Mouse (Mus musculus) kidney, adult 2 months (tissue): ENCODE measurements around the gene Endog. TPM values are rescaled to one million over a fixed set of nuclear protein-coding genes. Genes with fewer than 3 reads are reported as not detected.

Experiments used
- DNase-seq: peaks from one replicate; pipeline ENCODE4 v3.0.0; 2021
- H3K27ac ChIP-seq: fragments of 200-500 bp; 2 replicates; pipeline ENCODE4 v1.5.1; 2012; ENCODE audit warnings: low read depth, low read length, control low read depth, inconsistent platforms; ENCODE audit not compliant: insufficient read depth
- H3K27me3 ChIP-seq: fragments of 200-500 bp; replicated peaks from 2 replicates; pipeline ENCODE4 v1.6.1; 2012; ENCODE audit warnings: mild to moderate bottlenecking, moderate library complexity, low read length, inconsistent platforms; ENCODE audit not compliant: control insufficient read depth, insufficient read depth
- H3K36me3 ChIP-seq: fragments of 200-500 bp; 2 replicates; pipeline ENCODE4 v1.6.1; 2012; ENCODE audit warnings: mild to moderate bottlenecking, moderate library complexity, low read length, inconsistent platforms; ENCODE audit not compliant: control insufficient read depth, insufficient read depth
- H3K4me1 ChIP-seq: fragments of 200-500 bp; 2 replicates; pipeline ENCODE4 v1.6.1; 2011; ENCODE audit warnings: low read length; ENCODE audit not compliant: control insufficient read depth, insufficient read depth
- H3K4me3 ChIP-seq: fragments of 200-500 bp; 2 replicates; pipeline ENCODE4 v1.5.1; 2011; ENCODE audit warnings: mild to moderate bottlenecking, low read depth, low read length, control low read depth; ENCODE audit not compliant: insufficient read depth
- CTCF ChIP-seq: fragments of 200-500 bp; conservative IDR thresholded peaks from 2 replicates; pipeline ENCODE4 v1.5.1; 2011; ENCODE audit warnings: low read depth, mild to moderate bottlenecking, control low read depth, low read length, moderate library complexity, mixed read lengths; ENCODE audit not compliant: insufficient read depth, insufficient read length
- POLR2A ChIP-seq: fragments of 200-500 bp; IDR thresholded peaks from one replicate; pipeline ENCODE4 v1.6.1; 2011; ENCODE audit warnings: low read depth, low read length, control low read depth
- WGBS: fragments of 180-500 bp; shearing (Covaris S2); methylation state at CpG from one replicate; pipeline ENCODE4 v1.1.7; 2018; 5-methylcytosine and 5-hydroxymethylcytosine counted together
- polyA plus RNA-seq: library from polyadenylated mRNA; depleted of rRNA; stranded (reverse); fragments of >200 nt; gene quantifications from 2 replicates; pipeline ENCODE4 v1.2.3, GENCODE M21; 2012; rRNA removed

The Endog gene
- polyA plus RNA-seq, 1 experiment, result 78.0 TPM

DNA sequence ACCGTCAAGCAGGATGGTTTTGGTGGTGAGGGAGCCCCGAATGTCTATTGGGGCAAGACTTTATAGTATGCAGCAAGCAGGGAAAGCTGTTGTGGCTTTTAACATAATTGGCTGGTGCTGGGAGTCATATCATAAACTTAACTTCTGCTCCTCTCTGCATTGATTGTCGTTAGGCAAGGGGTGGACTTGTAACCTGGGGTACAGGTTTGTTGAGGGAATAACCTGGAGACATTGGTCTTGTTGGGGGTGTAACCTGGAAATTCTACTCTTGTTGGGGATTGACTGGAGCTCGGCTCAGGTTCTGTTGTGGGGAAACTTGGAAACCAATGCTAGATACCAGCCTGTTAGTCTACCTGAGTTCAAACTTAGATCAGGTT lies 40.9 kb downstream of the Endog start:
- no peak overlapping the region for H3K27ac ChIP-seq
- H3K4me3 ChIP-seq, result no peak overlapping the region
- DNase-seq, result no peak
- H3K27me3 ChIP-seq, result no peaks in the 10 kb centered on the region
- TF ChIP-seq CTCF (no peak), POLR2A (no peak)
- no peaks in the 10 kb centered on the region for H3K36me3 ChIP-seq
- WGBS, result 80% methylated on average over 4 of the region's 4 CpGs
- peaks cover 3% of the 10 kb centered on the region; the same call in 1 of the 2 replicates for H3K4me1 ChIP-seq

DNA sequence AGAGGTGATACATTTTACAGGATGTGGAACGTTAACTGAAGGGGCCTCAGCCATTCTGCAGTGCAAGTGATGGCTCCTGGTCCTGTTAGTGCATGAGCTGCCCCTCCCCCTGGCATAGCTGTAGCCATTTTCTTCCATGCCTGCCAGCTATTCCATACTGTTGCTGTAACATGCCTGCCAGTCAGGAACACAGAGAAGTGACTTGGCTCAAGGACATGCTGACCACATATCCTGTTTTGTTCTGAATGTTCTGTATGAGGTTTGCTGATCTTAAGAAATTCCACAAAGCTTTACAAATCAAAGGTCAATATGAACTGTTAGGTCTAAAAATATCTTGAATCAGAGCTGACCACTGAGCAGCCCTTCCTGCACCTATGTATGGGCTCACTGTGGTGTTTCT lies 41.7 kb downstream of the Endog start:
- DNase-seq, result peak; percentile 63
- WGBS, result 69% methylated on average over 1 of the region's 1 CpGs
- peaks cover 3% of the 10 kb centered on the region; the same call in 1 of the 2 replicates for H3K4me1 ChIP-seq

DNA sequence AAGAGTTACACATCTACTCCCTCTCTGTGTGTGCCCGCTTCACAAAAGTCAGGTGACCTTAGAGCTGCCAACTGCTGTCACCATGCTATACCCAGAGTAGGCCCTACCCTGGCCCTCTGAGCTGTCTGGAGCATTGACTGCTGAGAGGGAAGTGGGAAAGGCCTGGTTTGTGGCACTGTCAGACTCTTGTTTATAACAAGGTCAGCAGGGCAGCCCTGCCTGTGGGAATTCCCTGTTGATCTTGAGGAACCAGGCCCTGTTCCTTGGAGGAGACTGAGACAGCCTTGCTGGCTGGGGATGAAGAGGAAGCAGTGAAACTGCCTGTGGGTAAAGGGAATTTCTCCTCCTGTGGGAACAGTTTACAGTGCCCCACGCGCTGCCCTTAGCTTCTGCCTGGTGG lies 43.5 kb downstream of the Endog start:
- Histone ChIP-seq H3K4me3 (no peak overlapping the region), H3K4me1 (peaks cover 3% of the 10 kb centered on the region; the same call in 1 of the 2 replicates), H3K27ac (no peak overlapping the region), H3K27me3 (no peaks in the 10 kb centered on the region), H3K36me3 (no peaks in the 10 kb centered on the region)
- 68% methylated on average over 3 of the region's 3 CpGs for WGBS
- TF ChIP-seq POLR2A (no peak), CTCF (no peak)
- DNase-seq, result peak; percentile 34

More for the DNA sequence above, 41.7 kb downstream of the Endog start:
- Histone ChIP-seq H3K4me3 (no peak overlapping the region), H3K27ac (peak overlapping the region; percentile 35), H3K27me3 (no peaks in the 10 kb centered on the region), H3K36me3 (no peaks in the 10 kb centered on the region)
- TF ChIP-seq CTCF (no peak), POLR2A (no peak)

DNA sequence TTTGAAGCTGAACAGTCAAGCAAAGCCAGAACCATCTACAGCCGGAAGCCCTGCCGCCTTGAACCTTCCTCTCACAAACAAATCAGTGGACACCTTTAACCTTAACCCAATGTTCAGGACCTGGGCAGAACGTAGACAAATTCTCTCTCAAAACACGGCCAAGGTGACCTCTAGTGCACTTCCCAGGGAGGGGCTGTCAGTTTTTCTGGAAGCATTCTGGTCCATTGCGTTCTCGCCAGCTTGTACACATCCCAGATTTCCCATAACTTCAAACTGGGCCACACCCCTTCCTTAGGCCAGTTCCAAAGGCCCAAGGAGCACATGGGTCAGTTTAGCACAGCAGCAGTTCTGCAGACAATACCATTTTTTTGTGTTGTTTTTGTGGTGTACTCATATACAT lies 44.2 kb downstream of the Endog start:
- Histone ChIP-seq H3K27ac (no peak overlapping the region), H3K36me3 (no peaks in the 10 kb centered on the region), H3K4me1 (peaks cover 3% of the 10 kb centered on the region; the same call in 1 of the 2 replicates), H3K27me3 (no peaks in the 10 kb centered on the region), H3K4me3 (no peak overlapping the region)
- TF ChIP-seq CTCF (no peak), POLR2A (no peak)
- 38% methylated on average over 6 of the region's 6 CpGs for WGBS
- peak; percentile 52 for DNase-seq

DNA sequence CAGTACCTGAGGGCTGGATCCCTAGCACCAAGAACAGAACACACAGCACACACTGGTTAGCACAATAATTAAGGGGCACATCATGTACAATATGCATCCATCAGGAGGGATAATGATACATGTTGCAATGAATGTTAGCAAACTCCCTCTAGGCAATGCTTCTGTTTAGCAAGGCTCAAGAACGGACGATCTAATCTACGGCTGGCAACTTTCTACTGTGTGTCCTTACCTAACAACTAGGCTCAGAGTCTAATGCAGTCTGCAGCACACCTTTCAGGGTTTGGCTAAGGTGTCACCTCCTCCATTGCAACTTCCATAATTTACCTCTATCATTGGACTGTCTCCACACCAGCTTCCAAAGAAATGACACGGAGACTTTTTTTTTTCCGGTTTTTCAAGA lies 45.0 kb downstream of the Endog start:
- no peak for TF ChIP-seq POLR2A
- TF ChIP-seq CTCF, result no peak
- no peaks in the 10 kb centered on the region for H3K36me3 ChIP-seq
- no peaks in the 10 kb centered on the region for H3K27me3 ChIP-seq
- WGBS, result 91% methylated on average over 5 of the region's 5 CpGs
- H3K4me1 ChIP-seq, result peaks cover 3% of the 10 kb centered on the region; the same call in 1 of the 2 replicates
- H3K27ac ChIP-seq, result no peak overlapping the region
- DNase-seq, result no peak
- H3K4me3 ChIP-seq, result no peak overlapping the region

Other genes starting within 250 kb of the Endog start
- gene Gle1, start 236.1 kb upstream of the Endog start, polyA plus RNA-seq, result 21.1 and 25.4 TPM in 2 replicates
- gene Sptan1, start 205.9 kb upstream of the Endog start, polyA plus RNA-seq, result 237 and 250 TPM in 2 replicates
- 32.0 and 37.8 TPM in 2 replicates for gene Wdr34, start 122.6 kb upstream of the Endog start, polyA plus RNA-seq
- 30.4 and 37.4 TPM in 2 replicates for gene Set, start 114.1 kb upstream of the Endog start, polyA plus RNA-seq
- gene Pkn3, start 93.8 kb upstream of the Endog start, polyA plus RNA-seq, result 4.7 and 4.8 TPM in 2 replicates
- gene Zdhhc12, start 77.8 kb upstream of the Endog start, polyA plus RNA-seq, result 49.0 and 69.1 TPM in 2 replicates
- 45.8 and 59.5 TPM in 2 replicates for gene Zer1, start 46.9 kb upstream of the Endog start, polyA plus RNA-seq
- 156 and 161 TPM in 2 replicates for gene Tbc1d13, start 37.7 kb upstream of the Endog start, polyA plus RNA-seq
- gene Spout1, start 7.0 kb downstream of the Endog start, polyA plus RNA-seq, result 22.8 and 23.6 TPM in 2 replicates
- gene Kyat1, start 34.4 kb downstream of the Endog start, polyA plus RNA-seq, result 71.6 and 88.3 TPM in 2 replicates
- gene Lrrc8a, start 66.2 kb downstream of the Endog start, polyA plus RNA-seq, result 42.0 and 45.4 TPM in 2 replicates
- gene Gm28035, start 69.1 kb downstream of the Endog start, polyA plus RNA-seq, result 6.4 and 12.7 TPM in 2 replicates
- 117 and 130 TPM in 2 replicates for gene Phyhd1, start 94.7 kb downstream of the Endog start, polyA plus RNA-seq
- gene Gm28038, start 109.5 kb downstream of the Endog start, polyA plus RNA-seq, result not detected in 2 replicates
- 29.6 and 32.4 TPM in 2 replicates for gene Dolk, start 114.8 kb downstream of the Endog start, polyA plus RNA-seq
- 17.5 and 18.7 TPM in 2 replicates for gene Nup188, start 114.9 kb downstream of the Endog start, polyA plus RNA-seq
- 84.6 and 132 TPM in 2 replicates for gene Sh3glb2, start 187.8 kb downstream of the Endog start, polyA plus RNA-seq
- gene Miga2, start 192.7 kb downstream of the Endog start, polyA plus RNA-seq, result 46.8 and 53.3 TPM in 2 replicates
- gene Dolpp1, start 220.8 kb downstream of the Endog start, polyA plus RNA-seq, result 30.6 and 36.4 TPM in 2 replicates
- 214 and 254 TPM in 2 replicates for gene Crat, start 244.3 kb downstream of the Endog start, polyA plus RNA-seq
- gene Ptpa, start 244.5 kb downstream of the Endog start, polyA plus RNA-seq, result 132 and 176 TPM in 2 replicates